Mouse (Mus musculus) inflammation-experienced regulatory T-cells, adult 6 months (primary cell): ENCODE measurements around the gene Pus1. TPM values are rescaled to one million over a fixed set of nuclear protein-coding genes. Genes with fewer than 3 reads are reported as not detected.

Experiments used
- ATAC-seq: one replicate; pipeline ENCODE4 v1.8.0; 2017
- polyA plus RNA-seq, 3 experiments: library from polyadenylated mRNA; unstranded; fragments of 100-300 nt; shearing (Covaris generic); gene quantifications; one replicate each; pipeline ENCODE4 v1.2.1; 2017

Pus1 gene
- 10 to 100 TPM; 17.6 to 37.1 (median 33.8) TPM for polyA plus RNA-seq

DNA sequence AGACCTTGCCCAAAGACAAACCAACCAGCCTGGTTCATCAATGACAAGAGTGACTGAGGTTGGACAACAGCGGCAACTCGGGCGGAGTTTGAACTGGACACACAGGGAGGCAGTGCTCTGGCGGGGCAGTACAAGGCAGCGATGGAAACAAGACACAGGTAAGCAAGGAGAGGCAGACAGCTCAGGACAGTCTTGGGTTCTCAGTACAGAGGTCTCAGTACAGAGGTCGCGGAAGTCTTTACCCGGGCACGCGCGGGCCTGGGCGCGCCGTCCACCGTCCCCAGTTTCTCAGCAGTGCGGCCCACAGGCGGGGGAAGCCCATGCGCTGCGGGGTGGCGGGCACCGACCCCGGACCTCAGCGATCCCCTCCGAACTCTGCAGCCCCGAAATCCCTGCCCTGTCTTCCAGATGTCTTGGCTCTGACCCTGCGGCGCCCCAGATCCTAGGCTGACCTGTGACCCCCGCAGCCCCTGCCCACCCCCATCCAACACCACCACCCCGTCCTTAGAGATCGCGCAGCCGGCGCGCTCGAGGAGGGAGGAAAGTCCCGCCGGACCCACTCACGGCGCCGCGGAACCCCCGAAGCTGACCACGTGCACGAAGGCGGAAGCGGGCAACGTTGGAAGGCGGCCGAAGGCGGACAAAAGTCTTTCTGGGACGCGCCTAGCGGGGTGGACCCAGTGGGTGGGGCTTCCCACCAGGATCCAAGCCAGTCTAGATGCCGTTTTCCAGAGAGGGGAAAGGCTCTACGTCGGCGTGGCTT is at the start of gene Pus1:
Gene Pus1 (minus strand): TSS at position 662 of the 763 bp plus-strand sequence.
- ATAC-seq: peak; percentile 79

DNA sequence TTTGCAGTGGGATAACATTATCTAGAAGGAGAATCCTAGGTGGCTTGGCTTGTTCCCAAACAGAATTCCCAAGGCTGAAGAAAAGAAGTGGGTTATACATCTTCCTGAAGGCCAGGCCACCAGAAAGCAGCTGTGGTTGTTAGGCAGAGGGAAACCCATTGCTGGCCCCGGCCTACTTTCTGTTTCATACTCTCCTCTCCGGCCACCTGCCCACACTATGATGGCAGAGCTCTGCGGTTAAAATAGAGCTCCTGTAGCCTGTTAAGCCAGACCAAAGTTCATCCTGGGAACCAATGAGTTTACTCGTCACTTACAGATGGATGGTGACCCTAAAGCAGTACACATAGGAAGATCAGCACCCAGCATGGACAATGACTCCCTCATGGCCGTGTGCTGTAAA is 47.1 kb upstream of the Pus1 start:
- ATAC-seq: no peak

DNA sequence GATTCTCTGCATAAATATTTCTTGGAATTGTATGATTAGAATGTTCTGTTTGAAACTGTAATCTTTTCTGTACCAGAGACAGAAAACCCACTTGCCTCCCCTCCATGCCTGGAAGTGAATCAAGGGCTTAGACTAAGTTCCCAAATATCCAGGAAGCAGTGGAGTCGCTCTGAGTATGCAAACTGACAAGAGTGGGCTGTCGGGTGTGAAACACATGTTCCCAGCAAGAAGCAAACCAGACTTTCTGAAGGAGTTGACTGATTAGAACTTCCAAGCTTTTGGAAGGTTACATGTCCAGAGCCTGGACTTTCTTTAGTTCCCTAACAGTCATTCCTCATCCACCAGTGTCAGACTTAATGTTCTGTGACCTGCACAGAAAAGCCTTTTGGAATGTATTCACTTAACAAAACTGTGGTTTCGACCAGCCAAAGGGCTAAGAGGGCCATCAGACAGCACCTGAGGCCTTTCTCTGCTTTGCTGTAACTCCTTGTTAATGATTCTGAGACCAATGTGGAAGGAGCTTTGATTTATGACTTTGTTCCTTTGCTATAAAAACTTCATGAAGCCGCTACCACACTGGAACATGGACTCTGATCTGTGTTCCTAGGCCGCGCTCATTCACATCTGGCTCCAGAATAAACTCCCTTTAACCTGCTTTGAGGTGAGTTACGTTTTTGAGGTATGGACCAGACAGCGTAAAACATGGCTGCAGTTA is 46.5 kb upstream of the Pus1 start:
- ATAC-seq: no peak

DNA sequence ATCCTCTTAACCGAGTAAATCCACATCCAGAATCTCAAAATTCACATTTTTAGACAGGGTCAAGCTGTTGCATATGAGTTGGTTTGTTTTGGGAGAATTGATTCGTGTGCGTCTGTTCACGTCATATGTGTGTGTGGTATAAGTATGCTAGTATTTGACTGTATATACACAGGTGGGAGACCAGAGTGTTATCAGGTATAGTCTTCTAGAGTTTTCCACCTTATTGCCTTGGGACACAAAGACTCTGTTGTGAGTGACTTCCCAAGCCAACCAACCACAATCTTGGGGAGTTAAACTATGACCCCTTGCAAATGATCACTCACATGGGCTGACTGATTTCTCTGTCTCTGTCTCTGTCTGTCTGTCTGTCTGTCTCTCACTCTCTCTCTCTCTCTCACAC is 44.0 kb upstream of the Pus1 start:
- no peak for ATAC-seq

DNA sequence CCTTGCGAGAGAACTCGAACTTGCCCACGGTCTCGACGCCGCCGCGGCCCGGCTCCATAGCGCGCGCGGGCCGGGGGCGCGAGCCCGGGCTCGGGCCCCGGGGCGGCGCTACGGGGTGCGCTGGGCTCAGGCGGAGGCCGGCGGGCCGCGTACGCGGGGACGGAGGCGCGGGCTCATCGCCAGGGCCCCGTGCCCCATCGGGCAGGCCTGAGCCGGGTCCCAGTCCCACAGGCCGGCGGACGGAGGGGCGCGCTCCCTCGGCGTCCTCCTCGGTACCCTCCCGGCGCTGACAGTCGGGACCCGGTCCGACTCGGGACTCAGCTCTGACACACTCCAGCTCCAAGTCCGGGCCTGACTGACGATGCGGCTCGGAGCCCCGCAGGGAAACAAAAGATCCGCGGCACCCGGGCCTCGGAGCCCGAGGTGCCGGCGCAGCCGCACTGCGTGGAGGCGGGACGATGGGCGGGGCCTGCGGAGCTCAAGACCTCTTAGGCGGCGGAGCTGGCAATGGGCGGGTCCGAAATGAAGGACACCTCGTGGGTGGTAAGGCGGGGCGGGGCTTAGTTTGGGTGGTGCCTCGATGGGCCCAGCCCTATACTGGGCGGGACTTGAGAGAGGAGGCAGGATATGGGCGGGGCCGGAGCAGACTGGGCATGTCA is 29.3 kb upstream of the Pus1 start, which contains the start of gene Ulk1:
Gene Ulk1 (minus strand): TSS at position 431 of the 659 bp plus-strand sequence.
- peak; percentile 88 for ATAC-seq

DNA sequence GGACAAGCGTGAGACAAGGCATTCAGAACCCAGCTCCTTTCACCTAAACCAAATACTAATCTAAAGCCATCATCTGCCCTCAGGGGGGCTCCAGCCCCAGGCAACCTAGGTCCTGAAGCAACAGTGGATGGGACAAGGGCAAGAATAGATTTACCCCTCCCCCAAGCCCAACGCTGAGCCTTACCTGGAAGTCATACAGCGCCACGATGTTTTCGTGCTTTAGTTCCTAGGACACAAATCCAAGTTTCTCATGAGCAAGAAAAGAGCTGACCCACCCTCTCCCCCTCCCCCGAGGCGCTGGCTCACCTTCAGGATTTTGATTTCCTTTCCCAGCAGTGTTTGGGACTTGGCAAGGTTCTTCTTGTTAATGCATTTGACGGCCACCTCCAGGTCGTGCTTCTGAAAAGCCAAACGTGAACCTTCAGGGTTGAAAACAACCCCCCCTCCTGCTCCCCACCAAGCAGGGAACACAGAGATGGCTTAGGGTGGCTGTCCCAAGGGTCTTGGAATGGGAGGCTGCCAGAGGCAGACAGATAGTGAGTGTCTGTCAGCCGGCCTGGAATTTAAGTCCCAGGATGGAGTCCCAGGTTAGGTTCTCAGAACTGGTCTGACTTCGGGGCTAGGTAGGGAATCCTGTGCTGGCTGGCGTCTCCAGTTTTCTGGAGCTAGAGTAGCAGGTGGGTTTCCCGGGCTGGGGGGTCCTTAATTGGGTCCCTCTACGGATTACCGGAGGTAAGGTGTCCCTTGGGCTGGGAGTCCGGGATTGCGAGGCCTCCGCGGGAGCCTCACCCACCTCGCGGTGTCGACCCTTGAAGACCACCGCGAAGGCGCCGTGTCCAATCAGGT is 28.6 kb upstream of the Pus1 start:
- ATAC-seq: no peak

DNA sequence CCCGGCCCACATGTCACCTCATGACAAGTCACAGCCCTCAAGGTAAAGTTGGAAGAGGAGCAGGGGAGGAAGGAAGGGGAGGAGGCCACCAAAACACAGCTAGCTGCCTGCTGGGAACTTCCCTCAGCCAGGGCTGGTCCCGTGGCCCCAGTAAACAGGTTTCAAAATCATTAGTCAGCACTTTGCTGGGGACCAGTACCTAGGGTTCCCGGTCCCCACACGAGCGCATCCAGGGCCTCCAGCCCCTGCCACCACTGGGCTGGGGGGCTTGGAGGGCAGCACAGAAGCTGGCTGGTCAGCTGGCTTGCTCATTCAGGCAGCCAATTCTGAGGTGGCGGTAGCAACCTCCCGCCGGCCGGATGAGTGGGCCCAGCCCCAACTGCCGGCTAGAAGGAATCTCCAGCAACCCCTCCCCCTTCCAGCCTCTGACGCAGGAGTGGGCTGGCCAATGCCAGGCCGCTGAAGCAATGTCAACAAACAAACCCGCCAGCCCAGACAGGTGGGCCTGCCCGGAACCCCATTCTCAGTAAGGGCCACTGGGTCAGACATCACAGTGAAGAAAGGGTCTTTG is 27.7 kb upstream of the Pus1 start:
- peak; percentile 49 for ATAC-seq

DNA sequence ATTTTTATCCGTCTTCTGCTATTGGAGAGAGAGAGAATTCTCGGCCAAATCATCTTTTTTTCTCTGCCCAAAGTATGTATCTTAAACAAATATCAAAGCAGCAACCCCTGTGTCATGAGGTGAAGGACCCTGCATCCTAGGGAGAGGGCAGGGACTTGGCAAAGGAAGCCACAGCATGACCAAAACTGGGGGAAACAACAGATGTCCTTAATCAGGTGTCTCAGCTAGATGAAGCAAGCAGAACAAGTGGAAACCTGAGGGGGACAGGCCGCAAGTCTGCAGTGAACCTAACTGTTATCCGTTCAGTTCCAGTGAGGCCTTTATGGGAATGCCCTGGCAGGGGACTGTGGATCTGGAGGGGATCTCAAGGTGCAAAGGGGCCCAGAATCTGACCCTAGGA is 27.0 kb upstream of the Pus1 start:
- no peak for ATAC-seq

DNA sequence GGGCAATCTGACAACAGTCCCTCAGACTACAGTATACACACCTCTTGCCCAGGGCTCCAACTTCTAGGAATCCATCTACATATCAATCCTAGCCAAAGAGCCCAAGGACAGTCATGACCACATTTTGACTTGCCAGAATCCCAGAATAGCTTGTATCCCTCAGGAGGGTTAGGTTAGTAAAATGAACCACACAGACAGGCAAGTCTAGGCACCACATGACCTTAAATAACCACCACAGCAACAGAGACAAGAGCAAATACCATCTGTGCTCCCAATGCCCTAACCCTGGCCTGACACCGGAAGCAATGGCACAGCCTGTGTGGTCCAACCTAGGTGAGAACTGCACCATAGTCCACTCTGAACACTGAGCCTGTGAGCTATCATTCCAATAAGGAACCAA is 26.2 kb upstream of the Pus1 start:
- no peak for ATAC-seq

DNA sequence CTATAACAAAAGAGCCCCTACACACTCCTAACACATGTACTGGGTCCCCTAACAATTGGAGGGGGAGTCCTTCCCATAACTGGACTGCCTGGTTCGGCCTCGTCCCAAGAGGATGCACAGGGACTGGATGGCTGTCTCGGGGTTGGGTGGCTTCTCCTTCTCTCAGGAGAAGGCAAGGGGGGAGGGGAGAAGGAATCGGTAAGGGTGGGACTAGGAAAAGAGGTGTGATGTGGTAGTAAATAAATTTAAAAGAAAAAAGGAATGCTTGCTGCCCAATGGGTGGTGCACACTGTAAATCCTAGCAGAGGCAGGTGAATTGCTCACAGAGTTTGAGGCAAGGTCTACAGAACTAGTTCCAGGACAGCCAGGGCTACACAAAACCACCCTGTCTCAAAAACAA is 25.7 kb upstream of the Pus1 start:
- no peak for ATAC-seq

DNA sequence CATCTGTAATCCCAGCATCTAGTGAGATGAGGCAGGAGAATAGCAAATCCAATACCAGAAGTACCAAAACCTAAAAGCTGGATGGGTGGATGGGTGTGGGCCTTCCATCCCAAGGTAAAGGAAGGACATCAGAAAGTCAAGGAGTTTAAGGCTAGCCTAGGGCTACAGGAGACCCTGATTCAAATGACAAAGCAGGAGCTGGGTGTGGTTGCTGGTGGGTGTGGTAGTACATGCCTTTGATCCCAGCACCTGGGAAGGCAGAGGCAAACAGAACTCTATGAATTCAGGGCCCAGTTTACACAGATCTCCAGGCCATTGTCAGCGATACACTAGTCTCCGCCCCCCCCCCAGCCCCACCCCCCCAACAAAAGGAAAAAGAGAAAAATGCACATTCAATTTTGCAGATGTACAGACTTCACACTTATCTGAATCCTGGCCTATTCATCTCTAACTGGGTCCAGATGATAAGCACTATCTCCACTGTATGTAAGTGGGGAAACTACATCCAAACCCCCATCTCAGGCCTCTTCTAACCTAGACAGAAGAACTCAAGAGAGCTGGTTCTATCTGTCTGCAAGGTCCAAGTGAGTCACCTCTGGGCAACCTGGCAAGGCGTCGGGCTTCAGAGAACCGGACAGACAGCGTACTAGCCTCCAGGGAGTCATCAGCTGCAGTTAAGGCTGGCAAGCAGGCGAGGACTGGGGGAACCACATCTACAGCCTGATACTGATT is 23.7 kb upstream of the Pus1 start:
- no peak for ATAC-seq

DNA sequence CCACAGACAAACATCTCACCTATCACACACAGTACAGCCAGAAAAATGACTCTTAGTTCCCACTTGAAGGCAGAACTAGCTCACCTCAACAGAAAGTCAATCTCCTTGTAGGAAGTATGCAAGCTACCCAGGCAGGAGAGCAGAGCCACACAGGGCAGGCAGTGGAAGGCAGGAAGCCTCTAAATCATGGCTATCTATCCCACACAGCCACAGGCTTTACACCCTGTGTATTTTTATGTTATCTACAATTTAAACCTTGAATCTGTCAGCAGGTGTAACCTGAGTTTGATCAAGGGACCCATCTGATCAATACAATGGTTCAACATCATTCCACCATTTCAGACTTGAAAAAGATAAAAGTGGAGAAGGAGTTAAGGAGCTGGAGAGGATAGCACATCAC is 22.4 kb upstream of the Pus1 start:
- ATAC-seq: no peak

DNA sequence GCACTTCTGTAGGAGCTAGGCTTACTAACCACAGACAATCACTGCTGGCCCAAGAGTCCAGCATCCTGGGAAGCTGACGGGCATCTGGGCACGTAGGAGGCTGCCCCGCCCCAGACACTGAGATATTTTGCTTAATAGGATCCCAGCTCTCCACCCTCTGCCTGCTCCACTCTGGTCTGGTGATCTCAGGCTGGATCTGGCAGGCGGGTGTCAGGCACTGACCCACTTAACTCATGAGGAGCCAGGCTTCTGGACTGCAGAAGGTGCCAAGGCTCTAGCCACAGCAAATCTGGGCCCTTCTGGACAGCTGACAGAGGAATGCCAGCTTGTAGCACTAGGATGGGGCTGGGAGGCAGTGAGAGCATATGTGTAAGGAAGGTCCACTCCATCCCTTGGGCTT is 21.7 kb upstream of the Pus1 start:
- ATAC-seq: no peak

DNA sequence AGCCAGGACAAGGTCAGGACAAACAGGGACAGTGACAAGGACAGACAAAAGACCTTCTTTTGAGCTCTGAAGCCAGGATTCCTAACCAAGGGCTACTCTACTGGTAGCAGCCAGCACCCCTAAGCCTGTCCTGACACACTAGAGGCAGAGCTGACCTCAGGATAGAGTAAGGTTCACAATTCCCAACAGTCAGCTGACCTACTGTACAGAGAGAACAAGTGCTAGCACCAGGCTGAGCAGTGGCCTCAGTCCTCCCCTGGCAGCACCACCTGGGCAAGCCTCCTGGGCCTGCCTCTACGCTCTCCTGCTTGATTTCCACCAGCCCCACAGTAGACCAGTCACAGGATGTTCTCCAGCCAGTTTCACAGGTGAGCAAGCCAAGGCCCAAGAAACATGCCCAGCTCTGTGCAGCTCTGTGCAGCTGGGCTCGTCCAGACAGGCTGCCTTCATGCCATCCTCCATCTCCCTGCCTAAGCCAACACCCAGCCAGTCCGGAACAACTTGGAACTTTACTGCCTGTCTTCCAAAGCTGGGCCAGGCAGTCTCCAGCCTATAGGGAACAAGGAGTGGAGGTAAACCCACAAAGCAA is 20.7 kb upstream of the Pus1 start:
- no peak for ATAC-seq

DNA sequence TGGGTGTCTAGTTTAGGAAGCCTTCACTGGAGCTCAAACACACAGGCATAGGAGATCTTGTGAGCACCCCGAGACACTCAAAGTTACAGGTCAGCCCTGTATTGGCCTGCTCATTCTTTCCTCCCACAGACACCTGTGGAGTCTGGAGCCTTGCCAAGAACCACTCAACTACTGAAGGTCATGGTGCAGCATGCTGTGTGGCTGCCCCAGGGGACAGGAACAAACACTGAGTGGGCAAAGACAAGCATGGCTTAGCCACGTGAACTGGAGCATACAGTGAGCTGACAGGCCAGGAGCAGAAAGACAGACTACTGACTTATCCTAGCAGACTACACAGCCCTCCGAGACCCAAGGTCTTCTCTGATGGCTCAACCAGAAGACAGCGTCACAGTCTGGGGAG is 17.2 kb upstream of the Pus1 start:
- ATAC-seq: no peak

DNA sequence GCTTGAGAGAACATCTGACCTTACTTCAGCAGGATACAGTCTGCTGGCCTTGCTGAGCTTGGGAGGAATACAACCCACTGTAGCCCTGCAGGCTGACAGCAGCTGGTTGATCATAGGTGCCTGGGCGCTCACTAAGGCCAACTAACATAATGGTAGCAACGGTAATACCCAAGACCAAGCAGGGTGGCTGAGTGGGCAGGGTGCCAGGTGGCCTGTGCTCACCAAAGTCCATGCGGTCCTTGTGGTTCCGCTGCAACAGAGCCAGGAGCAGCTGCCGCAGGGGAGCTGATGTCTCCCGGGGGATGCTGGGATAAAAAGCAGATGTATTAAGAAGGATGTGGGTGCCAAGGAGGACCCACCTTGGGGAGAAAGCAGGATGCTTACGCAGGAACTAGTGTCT is 13.9 kb upstream of the Pus1 start:
- ATAC-seq: no peak

DNA sequence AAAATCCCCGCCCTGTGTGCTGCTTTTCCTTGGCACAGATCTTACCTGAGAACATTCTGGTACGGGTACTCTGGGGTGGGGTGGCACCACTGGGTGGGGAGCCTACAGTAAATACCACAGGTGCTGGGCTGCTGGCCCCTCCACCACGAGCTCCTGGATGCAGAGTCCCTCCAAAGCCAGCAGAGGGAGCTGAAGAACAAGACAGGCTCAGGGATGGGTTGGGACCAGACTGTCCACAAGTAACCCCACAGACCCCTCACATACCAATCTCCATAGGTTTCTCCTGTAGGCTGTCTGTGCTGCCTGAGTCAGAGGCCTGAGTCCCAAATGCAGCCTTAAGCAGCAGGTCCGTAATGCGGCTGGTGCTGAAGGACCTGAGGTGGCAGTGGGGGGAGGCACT is 8.2 kb upstream of the Pus1 start:
- ATAC-seq: peak; percentile 61

DNA sequence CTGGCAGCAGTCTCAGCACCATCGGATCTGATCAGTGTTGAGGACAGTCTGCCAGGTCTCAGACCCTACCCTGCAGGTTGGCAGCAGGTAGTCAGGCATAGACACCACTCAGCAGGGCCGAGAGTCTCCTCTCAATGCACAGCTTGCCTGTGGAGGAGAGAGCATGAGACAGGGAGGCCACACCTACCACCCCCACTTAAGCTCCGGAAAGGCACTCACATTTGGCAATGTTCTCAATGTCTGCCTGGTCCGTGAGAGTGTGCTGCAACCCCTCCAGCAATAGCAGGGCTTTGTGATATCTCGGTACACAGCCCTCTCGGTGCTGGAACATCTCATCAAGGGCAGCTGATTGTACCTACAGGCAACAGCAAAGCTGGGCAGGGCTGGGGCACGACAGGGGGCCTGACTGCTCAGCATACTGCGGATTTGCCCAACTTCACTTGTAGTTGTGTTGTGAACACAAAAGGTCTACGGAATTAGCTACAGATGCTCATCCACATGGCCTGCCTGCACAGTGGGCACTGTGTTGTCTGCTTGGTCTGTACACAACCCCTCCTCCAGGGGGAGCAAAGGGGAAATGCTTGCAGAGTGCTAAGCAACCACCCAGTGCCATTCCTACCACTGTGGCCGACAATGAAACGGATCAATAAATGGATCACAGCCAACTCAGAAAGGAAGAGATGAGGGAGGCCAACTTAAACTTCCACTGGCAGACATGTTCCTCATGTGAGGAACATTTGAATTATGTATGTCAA is 5.8 kb upstream of the Pus1 start:
- ATAC-seq: no peak

DNA sequence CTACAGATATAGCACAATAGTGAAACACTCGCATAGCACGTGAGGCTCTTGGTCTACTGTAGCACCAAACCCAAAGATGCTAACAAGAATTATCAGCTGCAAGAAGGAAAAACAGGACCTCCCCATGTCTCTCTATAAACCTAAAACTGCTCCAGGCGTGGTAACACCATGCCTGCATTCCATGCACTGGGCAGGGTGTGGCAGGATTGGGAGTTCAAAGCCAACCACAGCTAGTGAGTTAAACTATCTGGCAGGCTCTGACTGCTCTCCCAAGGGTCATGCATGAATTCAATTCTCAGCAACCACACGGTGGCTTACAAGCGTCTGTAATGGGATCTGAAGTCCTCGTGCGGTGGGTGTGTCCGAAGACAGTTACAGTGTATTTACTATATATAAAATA is 2.7 kb upstream of the Pus1 start:
- no peak for ATAC-seq

DNA sequence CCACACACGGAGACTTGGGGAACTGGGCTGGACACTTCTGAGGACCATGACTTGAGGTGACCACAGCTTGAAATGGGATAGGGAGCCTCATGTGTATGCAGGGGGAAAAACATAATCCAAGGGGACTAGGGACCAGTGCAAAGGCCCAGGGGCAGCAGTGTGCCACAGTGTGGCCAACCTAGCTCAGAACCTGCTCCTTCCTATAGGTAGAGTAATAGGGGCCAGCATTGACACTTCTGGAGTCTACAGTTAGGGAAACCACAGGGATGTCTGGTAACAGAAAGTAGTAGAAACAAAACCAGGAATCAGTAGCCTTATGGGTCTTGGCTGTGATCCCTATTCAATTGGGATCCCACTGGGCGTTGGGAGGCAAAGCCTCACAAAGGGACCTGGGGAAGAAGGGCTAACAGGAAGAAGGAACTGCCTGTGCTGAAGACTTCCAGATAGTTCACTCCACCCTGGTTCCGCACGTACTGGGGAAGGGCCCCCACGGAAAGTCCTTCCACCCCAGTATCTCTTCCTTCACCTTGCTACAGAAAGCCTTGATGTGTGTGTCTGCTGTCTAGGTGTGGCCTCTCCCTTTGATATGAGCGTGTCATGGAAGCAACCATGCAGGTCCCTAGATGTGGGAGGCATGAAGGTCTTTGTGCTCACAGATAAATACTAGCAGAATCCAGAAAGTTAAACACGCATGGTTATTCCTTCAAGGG is 1.2 kb upstream of the Pus1 start:
- no peak for ATAC-seq
